Mouse (Mus musculus) natural killer cell, adult 2 months (primary cell): ENCODE measurements around the gene Tsc22d4.
A peak's percentile ranks its signal among the peaks of the same experiment; 100 is the strongest.

Experiments
- DNase-seq, 2 experiments: peaks; one replicate each; pipeline ENCODE4 v3.0.0; 2022; ENCODE audit warnings: low spot score in 2 of 2

Tsc22d4 gene

GRCm38 (mm10) chr5:137764609-137765340, 19.2 kb downstream of the Tsc22d4 start:
- no peak for DNase-seq

GRCm38 (mm10) chr5:137766270-137766669, 20.7 kb downstream of the Tsc22d4 start:
- peak in 1 of 2 experiments; percentile 39 for DNase-seq

GRCm38 (mm10) chr5:137768475-137768874, 22.9 kb downstream of the Tsc22d4 start:
- DNase-seq, result no peak

- peak in 1 of 2 experiments; percentile 55 for DNase-seq
Observed at GRCm38 (mm10) chr5:137770709-137771108, 25.2 kb downstream of the Tsc22d4 start.

GRCm38 (mm10) chr5:137772755-137773154, 27.2 kb downstream of the Tsc22d4 start:
- DNase-seq, result no peak

- no peak for DNase-seq
Observed at GRCm38 (mm10) chr5:137775587-137776290, 30.2 kb downstream of the Tsc22d4 start.

- peak in 1 of 2 experiments; percentile 29 for DNase-seq
Observed at GRCm38 (mm10) chr5:137776408-137776918, 30.9 kb downstream of the Tsc22d4 start.

GRCm38 (mm10) chr5:137777267-137777845, 31.8 kb downstream of the Tsc22d4 start:
- no peak for DNase-seq

GRCm38 (mm10) chr5:137778635-137779034, 33.1 kb downstream of the Tsc22d4 start, which contains the start of gene Ppp1r35:
Gene Ppp1r35, plus strand, starts transcription at chr5:137778849.
- DNase-seq, result peak; percentile 86 to 90

- DNase-seq, result no peak
Observed at GRCm38 (mm10) chr5:137779053-137779933, 33.8 kb downstream of the Tsc22d4 start.

GRCm38 (mm10) chr5:137781661-137782060, 36.1 kb downstream of the Tsc22d4 start:
- no peak for DNase-seq

- no peak for DNase-seq
Observed at GRCm38 (mm10) chr5:137782776-137783522, 37.4 kb downstream of the Tsc22d4 start.

- no peak for DNase-seq
Observed at GRCm38 (mm10) chr5:137783901-137784540, 38.5 kb downstream of the Tsc22d4 start.

GRCm38 (mm10) chr5:137784546-137784945, 39.0 kb downstream of the Tsc22d4 start:
- DNase-seq, result no peak

- DNase-seq, result peak; percentile 21 to 45
Observed at GRCm38 (mm10) chr5:137785164-137786031, 39.9 kb downstream of the Tsc22d4 start.

- peak; percentile 98 to 99 for DNase-seq
Observed at GRCm38 (mm10) chr5:137786109-137786942, 40.8 kb downstream of the Tsc22d4 start.

GRCm38 (mm10) chr5:137787151-137787928, 41.8 kb downstream of the Tsc22d4 start, which contains the start of the genes Mepce and Zcwpw1:
Gene Mepce, minus strand, starts transcription at chr5:137787655.
Gene Zcwpw1, plus strand, starts transcription at chr5:137787798.
- peak; percentile 91 to 94 for DNase-seq
